Mouse (Mus musculus) gastrocnemius, postnatal 4 days (tissue): ENCODE results near the gene Brk1. TPM values are rescaled to one million over a fixed set of nuclear protein-coding genes. Genes with fewer than 3 reads are reported as not detected.

Experiments
- DNase-seq, 2 experiments: peaks; one replicate each; pipeline ENCODE4 v3.0.0; 2021 to 2022; ENCODE audit warnings: low spot score in 2 of 2, mixed read lengths in 2 of 2
- long read RNA-seq, 2 experiments: library from polyadenylated mRNA; stranded (forward); transcript quantifications; one replicate each; pipeline ENCODE4 v2.0.0; 2021
- total RNA-seq, 2 experiments: library from RNA; stranded (reverse); gene quantifications; 2 replicates each; pipeline ENCODE4 v1.2.3; 2021

Gene Brk1
- total RNA-seq = 10 to 100 TPM; 96.6 to 98.6 TPM
- long read RNA-seq, experiment 1, transcript Brk1-201 (3 exons, 1,095 nt) = major isoform, 40 of 71 reads
- long read RNA-seq, experiment 1, partial matches to known transcripts = 30 of 71 reads
- long read RNA-seq, experiment 1, other reads (novel, unspliced or antisense) = 1 of 71 reads
- long read RNA-seq, experiment 2, transcript Brk1-201 (3 exons, 1,095 nt) = major isoform, 39 of 65 reads
- long read RNA-seq, experiment 2, partial matches to known transcripts = 26 of 65 reads
- long read RNA-seq, experiment 2, other reads (novel, unspliced or antisense) = 0 of 65 reads

DNA sequence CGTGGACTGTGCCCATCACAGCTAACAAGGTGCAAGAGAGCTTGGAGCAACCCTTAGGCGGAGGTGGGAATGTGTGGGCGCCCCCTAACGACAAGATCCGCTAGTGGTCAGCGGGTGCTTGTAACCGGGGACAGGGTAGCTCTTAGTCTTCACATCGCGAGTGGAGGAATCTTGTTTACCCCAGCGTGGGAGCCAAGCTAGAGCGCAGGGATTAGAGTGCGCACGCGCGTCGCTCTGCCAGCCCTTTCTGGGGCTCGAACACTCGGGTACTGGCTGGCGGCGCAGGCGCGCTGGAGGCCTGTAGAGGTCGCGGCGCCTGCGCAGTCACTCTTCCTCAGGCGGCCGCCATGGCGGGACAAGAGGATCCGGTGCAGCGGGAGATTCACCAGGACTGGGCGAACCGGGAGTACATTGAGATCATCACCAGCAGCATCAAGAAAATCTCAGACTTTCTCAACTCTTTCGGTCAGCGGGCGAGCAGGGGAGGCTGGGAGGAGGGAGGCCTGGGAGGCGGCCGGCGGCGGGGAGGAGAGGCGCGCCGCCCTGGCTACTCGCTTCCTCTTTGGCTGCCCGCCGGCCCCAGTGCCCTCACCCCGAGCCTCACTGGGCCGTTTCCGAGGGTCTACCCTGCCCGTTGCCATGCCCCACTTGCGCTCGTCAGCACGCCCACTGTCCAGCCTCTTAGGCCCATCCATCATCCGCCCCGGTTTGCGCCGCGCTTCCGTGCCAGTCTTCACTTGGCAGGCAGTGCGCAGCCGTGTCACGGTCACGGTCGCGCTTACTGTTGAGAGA lies at the start of gene Brk1:
Brk1 (plus strand) TSS at position 341 of the 792 bp plus-strand sequence.
- peak; percentile 70 to 87 for DNase-seq

DNA sequence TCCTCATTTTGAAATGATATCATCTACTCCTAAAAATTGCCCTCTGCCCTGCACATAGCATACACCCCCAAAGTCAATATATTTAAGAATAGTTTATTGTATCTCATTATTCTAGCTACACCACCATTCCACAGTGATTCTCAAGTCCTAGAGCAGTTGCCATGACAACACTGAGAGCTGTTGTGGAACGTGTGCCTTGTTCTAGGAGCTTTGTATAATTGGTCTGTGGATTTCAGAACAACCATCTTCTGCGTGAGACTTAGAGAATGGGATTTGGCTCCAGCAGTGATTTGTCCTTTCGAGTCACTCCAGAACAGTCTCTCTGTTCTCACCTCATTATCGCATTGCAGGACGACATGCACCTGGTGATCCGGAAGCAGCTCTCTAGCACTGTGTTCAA lies 44.8 kb upstream of the Brk1 start:
- DNase-seq = no peak

DNA sequence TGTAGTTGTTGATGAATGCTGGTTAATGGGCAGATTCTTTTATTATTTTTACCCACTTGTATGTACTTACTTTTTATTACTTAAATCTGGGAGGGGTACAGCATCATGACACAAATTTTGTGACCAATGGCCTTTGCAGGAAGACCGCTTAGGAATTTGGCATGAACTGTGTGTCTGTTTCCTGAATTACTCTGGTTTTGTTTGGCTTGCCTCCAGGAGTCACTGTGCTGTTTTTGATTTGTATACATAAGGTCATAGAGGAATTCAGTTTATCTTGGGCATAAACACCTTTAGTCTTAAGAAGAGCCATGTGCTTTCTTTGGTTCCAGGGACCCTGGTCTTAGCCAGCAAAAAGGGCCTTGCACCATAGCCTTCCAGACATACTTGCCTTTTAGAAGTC lies 40.0 kb upstream of the Brk1 start:
- no peak for DNase-seq

DNA sequence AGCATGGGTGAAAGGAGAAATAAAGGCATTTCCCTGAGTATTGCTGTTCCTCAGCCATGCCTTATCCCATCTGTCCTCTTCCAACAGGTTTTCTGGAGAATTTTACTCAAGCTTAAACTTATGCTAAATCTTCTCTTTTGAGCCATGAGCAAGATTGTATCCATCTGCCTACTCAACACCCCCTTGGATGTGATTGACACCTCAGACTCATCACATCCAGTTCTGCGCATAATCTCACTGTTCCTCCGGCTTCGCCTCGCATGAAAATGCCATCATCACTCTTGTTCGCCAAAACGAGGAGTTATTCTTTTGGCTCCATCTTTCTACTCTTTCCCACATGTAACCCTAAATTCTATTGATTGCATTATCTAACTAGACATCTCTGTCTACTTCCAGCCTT lies 28.5 kb upstream of the Brk1 start:
- DNase-seq = no peak

DNA sequence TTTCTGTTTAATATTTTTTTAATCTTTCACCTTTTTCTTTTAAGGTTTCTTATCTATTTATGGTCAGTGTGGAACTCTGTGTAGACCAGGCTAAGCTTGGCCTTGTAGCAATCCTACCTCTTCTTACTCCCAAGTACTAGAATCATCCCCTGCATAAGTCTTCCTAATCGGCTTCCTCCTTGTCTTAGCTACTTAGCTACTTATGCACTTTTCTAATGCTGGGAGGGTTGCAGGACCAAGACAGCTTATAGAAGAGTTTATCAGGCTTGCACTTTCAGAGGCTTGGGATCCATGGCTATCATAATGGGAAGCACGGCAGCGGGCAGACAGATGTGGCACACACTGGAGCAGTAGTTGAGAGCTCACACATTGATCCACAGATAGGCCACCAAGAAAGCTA lies 25.3 kb upstream of the Brk1 start:
- DNase-seq = no peak

DNA sequence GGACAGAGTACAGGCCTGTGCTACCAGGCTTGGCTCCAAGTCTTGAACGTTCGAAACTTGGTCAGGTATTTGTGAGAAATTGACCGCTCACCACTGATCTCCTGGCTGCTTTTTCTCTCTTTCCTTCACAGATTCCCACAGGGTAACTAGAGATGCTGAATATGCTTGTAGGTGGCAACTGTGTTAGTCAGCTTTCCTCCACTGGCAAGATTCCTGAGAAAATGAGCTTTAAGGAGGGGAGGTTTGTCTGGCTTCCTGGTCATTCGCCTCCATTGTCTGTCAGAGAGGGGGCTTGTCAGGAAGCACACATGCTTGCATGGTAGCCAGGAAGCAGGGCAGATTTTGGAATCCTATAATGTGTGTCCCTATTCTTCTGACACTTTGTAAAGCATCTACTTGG lies 21.5 kb upstream of the Brk1 start:
- no peak for DNase-seq

DNA sequence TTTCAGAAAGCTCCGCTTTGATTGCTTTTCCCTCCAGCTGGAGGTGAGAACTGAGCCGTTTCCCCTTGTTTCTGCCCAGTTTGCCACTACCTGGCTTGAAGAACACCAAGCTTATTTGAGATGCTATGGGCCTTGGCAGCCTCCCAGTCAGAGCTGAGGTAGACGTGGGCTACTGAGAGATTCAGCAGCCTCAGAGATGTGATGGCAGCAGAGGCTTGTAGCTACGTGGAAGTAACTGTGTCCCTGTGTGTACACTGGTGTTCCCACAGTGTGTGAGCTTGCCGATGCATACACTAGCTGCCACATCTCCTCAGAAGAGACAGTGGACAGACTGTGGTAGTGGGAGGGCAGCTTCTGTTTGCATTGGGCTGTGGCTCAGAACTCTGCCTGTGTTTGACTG lies 19.5 kb upstream of the Brk1 start:
- no peak for DNase-seq

DNA sequence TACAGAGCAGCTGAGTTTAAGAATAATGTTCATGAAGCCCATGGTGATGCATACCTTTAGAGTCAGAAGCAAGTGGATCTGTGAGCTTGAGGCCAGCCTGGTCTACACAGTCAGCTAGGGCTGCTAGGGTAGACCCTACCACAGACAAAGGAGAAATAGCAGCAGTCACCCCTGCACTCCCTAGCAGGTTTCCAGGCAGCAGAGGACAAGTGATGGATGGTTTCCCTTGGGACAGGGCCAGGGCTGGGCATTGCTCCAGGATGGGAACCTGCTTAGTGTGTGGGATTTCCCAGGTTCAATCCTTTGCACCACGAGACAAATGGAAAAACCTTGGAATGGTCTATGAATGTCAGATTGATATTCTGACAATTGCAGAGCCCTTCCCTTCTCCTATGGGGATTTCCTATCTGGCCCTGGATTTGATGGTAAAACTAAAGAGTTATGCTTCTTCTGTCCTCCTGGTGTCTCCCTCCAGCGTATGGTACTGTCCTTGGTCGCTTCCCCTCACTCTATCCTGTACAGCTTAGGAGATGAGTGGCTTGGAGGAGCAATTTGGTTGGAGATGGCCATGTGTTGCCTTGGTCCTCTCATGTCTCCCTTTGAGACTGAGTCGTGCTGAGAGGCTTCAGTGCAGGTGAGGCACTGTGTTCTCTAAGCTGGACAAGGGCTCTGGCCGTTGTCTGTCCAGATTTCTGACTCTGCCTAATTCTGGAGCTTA lies 17.9 kb upstream of the Brk1 start:
- no peak for DNase-seq

DNA sequence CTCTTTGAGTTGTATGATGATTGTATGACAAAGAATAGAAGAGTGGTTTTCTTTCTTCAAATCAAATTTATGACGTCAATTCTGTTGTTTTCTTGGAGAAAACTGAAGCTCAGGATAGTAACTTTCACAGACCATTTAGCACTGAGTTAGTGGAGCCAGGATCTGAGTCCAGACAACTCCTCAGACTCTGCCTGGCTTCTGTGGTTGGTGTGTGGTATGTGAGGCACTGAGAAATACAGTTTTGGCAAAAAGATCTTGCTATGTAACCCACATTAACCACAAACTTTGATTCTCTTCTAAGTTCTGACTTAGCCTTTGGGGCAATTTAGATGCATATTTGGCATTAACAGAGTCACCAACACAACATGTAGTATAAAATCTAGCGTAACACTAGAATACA lies 11.9 kb upstream of the Brk1 start:
- no peak for DNase-seq

DNA sequence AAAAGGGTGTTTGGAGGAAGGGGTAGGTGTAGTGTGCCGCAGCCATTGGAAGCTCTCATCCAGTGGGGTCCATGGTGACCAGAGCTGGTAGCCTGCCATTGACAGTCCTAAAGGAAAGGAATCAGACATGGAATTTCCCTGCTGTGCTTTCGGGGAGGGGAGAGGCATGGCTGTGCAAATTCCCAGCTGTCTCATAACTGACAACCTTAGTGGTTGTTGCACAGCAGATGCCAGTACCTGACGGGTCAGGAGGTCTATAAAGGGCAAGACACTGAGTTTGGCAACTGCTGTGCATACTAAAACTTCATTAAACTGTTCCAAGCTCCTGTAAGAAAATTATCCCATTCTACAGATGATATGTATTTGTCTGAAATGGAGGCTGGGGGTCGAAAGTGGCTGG lies 6.6 kb upstream of the Brk1 start:
- no peak for DNase-seq

DNA sequence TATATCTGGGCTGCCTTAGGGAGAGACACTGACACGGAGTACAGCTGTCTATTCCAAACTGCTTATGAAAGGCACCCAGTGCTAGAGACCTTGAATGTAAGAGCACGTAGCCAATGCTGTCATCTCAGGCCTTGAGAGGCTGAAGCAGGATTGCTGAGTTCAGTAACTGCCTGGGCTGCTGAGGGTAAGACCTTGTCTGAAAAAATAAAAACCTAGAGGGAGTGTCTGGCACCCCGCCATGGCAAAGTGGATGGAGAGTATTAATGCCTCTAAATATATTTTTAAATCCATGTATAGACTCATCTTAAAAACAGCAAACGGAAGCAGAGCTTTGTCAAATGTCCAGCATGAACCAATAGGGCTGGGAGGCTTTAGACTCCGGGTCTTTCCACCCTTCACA lies 4.7 kb upstream of the Brk1 start:
- DNase-seq = no peak

DNA sequence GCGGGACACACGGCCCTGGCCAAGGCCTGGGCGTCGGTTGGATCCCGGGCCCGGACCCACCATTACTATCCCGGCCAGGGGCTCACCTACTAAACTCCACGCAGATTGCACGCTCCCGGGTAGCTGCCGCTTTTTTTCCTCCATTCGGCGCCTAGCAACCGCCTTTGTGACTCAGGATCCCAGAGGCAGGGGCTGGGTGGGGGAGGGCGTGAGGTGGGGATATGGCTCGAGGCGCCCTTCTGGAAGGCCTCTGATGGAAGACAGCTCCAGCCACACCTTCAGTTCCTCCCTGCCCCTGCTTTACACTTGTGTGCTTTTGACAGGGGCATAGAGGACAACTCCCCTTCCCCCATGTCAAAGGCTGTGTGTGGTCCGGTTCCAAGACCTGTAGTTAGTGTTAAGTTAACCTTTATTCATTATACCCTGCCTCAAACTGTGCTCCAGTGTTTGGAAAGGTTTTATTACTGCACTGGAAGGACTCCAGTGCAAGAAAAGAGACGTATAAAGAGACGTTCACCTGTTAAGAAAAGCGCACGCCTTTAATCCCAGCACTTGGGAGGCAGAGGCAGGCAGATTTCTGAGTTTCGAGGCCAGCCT lies 3.9 kb upstream of the Brk1 start, which contains the start of gene Fancd2os:
Fancd2os (minus strand) TSS at position 173 of the 597 bp plus-strand sequence.
- no peak for DNase-seq

DNA sequence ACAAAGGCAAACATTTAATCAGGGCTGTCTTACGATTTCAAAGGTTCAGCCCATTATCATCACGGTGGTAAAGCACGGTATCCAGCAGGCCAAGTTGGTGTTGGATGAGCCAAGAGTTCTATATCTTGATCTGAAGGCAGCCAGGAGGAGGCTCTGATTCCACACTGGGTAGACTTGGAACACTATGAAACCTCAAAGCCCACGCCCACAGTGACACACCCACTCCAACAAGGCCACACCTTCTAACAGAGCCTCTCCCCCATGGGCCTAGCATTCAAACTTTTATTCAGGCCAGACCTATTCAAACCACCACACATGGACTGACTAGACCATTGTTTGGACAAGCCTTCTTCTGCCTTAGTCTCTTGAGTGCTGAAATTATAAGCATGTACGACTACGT lies 1.8 kb upstream of the Brk1 start:
- DNase-seq = no peak

DNA sequence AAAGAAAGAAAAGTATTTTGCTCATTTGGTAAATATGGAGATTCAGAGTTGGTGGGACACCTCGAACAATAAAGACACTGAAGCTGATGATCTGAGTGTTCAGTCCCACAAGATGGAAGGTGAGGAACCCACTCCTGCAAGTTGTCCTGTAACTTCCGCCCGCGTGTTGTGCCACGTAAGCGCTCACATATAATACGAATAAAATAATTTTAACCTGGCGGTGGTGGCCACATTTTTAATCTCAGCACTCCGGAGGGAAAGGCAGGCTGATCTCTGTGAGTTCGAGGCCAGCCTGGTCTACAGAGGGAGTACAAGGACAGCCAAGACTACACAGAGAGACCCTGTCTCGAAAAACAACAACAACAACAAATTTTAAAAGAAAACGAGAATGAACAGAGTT lies 579 bp upstream of the Brk1 start:
- no peak for DNase-seq

DNA sequence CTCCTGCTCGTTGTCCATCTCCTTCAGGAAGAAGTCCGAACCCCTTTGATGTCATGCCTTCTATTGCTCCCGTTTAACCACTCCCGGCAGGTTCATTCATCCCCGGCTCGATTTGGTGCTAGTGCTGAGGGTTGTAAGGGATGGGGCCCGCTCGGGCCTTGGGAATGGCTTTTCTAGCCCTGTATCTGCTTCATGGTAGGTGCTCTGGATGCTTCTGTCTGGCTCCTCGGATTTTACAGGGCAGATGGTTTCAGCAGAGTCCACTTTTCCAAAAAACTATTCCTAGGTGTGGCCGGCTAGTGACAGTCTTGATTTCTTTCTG lies 613 bp downstream of the Brk1 start:
- no peak for DNase-seq

DNA sequence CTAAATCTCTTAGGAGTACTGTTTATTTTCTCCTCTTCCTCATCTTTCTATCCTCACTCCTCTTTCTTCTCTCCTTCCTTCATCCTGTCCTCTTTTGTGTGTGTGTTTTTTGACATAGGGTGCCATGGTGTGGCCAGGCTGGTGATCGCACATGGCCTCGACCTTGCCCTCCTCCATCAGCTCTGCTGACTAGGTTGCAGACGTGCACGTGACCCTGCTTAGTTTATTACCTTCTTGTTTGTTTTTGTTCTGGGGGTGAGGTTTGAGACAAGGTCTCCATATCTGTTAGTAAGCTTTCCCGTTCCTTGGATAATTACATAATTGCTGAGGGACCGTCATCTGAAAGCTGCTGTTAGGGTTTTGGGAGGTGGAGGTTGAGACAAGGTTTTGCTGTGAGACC lies 4.3 kb downstream of the Brk1 start:
- no peak for DNase-seq

DNA sequence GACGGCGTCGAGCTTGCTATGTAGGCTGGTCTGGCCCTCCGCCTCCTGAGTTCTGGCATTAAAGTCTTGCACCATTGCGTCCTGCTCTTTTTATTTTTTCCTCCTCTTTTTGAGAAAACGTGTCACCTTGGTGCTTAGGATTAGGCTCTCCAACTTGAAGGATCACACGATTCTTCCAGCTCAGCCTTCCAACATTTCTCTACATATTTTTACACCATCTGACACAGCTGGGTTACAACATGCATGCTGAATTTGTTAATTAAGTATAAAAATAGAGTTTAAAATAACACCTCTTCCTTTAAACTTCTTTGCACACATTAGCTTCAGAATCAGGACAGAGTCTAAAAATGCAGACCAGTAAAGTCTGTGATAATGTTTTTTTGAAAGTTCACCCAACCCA lies 4.7 kb downstream of the Brk1 start:
- DNase-seq = no peak

DNA sequence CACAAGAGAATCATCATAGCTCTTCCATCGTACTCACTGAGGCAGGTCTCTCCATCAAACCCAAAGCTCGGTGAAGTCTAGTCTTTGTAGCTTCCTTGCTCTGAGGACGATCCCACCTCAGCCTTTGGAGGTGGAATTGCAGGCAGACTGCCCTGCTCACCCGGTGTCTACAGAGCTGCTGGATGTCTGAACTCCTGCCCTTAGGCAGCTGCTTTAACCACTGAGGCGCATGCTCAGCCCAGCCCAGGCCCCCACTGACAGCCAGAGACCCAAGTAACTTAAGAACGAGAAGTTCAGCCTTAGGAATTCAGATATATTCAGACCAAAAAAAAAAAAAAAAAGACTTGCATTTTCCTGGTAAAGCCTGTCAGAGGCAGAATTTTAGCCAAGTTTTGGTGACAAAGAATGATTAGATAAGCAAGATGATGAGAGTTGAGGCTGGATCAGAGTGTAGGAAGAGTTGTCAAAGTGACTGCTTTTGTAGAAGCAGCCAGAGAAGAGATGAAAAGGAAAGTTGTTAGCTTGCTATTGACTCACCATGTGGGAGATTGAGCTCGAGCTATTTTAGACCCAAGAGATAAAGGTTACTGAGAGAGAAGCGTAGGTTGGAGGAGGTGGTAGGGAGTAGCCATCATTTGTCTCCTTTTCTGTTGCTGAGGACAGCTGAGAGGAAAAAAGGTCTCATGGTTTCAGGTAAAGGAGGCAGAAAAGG lies 7.8 kb downstream of the Brk1 start:
- no peak for DNase-seq

DNA sequence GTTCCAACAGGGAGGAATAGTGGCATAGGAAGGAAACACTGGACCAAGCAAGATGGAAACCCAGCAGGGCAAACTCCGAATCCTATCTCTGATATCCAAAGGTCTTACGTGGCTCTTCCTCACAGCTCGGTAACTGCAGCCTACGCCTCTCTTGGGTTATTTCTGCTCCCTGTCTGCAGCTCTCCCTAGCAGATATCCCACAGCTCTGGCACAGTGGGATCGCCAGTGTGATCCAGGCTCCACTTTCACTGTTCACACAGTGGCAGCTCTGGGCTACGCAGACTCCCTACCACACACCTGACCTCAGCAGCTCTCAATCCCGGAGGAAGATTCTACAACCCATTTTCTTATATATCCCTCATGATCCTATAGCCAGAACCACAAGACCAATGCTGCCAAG lies 9.6 kb downstream of the Brk1 start:
- DNase-seq = no peak

DNA sequence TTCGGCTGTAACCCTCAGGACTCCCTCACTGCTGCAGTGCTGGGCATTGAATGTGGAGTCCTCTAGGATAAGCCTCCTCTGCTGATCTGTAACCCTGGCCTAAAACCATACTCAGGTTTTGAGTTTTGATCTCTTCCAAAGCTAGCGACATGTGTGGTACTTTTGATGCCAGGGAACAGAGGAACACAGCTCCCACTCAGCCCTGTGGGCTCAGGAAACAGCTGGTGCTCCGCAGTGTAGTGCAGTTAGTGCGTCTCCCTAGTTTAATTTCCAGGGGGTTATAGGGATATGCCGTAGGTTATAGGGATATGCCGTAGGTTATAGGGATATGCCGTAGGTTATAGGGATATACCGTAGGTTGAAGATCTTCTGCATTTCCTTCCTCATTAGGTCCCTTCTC lies 10.4 kb downstream of the Brk1 start:
- DNase-seq = no peak

DNA sequence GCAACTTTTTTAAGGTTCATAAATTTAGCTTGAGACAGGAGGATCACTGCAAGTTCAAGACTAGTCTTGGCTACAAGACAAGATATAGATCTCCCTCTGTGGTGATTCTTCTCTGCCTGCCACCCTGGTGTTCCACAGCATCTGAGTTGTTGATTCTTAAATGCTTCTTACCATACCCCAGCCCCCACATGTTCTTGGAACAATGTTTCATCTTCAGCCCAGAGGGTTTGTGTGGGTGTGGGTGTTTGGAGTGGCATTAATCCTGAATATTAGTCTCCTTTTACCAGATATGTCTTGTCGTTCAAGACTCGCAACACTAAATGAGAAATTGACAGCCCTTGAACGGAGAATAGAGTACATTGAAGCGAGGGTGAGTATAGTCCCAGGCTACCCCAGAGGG lies 10.9 kb downstream of the Brk1 start:
- DNase-seq = no peak
